Mouse (Mus musculus): ENCODE results near the gene Gm9837. TPM values are rescaled to one million over a fixed set of nuclear protein-coding genes. Genes with fewer than 3 reads are reported as not detected.

The Gm9837 gene
- total RNA-seq, 2 experiments from 2014 or later, result not detected

GRCm38 (mm10) chr11:53458996-53459395, 11.3 kb downstream of the Gm9837 start:
- intact Hi-C loops (cut with DNase I), result no loop called here
- DNase-seq, result no peak

DNA sequence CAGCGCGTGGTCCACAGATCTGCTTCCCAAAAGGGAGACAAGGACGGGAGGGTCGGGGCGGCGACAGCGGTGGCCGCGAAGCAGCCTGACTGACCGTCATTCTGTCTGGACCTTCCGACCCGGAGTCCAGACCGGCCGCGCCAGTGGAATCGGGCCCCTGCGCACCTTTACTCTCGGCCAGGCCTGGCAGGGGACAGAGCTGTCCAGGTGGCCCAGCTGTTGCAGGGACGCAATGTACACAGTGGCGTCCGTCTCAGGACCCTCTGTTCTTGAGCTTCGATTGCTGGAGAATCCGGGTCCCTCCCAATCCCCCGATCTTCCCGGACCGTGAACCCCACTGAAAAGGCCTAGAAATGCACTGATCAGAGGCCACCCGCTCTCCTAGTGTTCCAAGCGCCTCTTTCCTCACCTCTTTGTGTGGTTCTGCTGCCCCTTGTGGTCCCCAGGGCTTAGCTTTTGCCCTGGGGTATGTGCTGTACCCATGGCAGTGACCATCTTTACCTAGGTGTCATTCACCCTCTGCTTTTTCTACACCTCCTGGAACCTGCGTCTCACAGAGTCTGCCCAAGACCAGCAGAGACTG, 12.8 kb downstream of the Gm9837 start:
- intact Hi-C loops (cut with DNase I), result no loop called here
- DNase-seq, result no peak

DNA sequence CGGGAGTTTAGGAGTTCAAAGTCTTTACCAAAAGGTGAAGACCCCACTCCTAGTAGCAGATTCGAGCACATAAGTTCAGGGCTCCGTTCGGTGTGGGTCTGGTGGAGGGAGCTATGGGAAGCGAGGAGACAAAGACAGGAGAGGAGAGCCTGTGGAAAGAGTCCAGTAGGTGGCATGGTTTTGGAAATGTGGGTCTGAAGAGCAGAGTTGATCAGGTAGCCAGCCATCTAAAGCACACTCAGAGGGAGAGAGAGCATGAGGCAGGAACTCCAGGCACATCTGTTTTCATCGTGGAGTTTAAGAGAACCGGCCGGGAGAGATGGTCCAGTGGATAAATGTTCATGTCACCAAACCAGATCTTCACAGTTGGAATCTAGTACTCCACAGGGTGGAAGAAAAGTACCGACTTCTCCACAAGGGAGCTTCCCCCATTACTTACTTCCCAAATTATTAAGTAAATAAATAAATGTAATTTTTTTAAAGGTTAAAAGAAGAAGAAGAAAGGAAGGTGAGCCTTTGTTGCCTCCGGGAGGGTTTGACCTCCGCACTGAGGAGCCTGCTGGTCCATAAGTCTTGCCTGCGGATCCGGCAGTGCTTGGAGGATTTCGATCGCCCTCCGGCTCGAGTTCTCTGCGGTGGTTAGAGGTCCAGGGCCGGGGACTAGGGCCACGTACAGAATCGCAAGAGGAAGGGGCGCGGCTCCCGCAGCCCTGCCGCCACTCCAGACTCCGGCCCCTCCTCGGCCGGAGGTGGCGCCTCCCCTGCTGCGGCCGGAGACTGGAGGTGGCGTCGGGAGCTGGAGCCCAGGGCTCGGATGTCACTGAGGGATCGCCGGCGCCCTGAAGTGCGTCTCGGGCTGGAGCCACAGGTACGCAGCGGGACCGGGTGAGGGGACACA, 13.6 kb downstream of the Gm9837 start, which contains the start of the genes Gm10447 and Shroom1:
Gene Gm10447 (minus strand): TSS at position 637 of the 898 bp plus-strand sequence.
Gene Shroom1 (plus strand): TSS at position 732 of the 898 bp plus-strand sequence.
- intact Hi-C loops (cut with DNase I), result no loop called here
- DNase-seq, result peak; percentile 66

- intact Hi-C loops (cut with DNase I), result no loop called here
- DNase-seq, result no peak
These were observed 17.2 kb downstream of the Gm9837 start for GRCm38 (mm10) chr11:53453031-53453430.

DNA sequence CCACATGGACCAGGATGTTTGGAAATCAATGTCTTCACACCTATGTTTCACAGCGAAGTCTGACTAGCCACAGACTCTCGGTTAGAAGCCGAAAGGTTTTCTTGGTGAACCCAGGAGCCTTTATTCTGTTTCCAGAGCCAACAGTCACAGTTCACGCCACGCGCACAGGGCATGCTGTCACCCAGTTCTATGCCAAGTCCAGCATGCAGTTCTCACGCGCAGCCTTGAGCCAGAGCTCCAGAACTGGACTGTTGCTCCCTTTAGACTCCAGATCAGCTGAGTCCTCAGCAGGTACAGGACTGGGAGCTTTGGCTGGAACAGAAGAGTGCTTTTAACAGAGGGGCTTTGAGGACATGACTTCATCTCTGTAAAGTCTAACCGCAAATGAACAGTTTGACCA, 17.9 kb downstream of the Gm9837 start:
- no peak for DNase-seq
- intact Hi-C loops (cut with DNase I), result no loop called here

DNA sequence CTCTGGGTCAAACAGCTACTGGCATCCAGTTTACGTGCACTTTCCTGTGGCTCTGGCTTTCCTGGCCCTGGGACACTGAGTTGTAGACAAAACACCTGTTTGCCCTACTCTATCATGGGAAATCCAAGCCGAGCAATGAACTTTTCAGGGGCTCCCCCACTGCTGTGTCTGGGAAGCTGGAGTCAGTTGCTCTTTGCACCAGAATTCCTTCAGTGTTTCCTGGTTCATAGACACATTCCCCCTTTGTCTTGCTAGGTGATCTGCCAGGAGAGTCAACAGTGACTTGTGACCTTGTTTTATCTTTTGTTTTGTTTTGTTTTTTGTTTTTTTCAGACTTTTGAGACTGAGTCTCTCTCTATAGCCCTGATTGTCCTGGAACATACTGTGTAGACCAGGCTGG, 18.9 kb downstream of the Gm9837 start:
- intact Hi-C loops (cut with DNase I), result no loop called here

DNA sequence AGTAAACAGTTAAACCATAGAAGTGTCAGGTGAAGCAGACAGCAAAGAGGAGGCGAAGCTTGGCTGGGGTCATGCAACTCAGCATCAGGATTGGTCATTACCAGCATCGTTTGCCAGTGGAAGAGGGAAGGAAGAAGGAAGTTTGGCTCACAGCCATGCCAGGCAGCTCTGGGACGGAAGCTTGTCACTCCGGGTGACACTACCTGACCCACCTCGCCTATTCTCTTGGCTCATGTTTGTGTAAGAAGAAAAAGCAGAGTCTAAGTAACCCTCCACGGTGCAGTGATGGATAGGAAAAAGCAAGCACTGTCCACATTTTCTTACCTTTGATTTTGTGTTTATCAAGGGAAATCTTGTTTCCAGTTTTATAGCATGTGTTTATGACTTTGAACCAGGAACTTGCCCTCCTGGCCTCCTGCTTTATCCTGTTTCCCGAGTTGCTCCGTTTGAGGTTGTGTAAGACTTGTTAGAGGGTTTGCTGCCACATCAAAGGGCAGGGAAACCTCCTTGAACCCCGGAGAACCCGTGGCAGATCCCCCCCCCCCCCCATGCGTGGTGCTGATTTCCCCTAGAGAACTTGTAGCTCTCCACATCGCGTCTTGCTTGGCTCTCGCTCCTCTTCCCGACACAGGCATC, 20.1 kb downstream of the Gm9837 start:
- no peak for DNase-seq
- intact Hi-C loops (cut with DNase I), result no loop called here

More for the DNA sequence above, 18.9 kb downstream of the Gm9837 start:
- no peak for DNase-seq

- peak; percentile 68 to 72 for DNase-seq
- intact Hi-C loops (cut with DNase I), result no loop called here
These were observed 21.8 kb downstream of the Gm9837 start for GRCm38 (mm10) chr11:53448529-53448928.

- intact Hi-C loops (cut with DNase I), result no loop called here
- no peak for DNase-seq
These were observed 22.3 kb downstream of the Gm9837 start for GRCm38 (mm10) chr11:53447996-53448395.

- DNase-seq, result no peak
- intact Hi-C loops (cut with DNase I), result no loop called here
These were observed 24.1 kb downstream of the Gm9837 start for GRCm38 (mm10) chr11:53446183-53446582.

- intact Hi-C loops (cut with DNase I), result no loop called here
- DNase-seq, result no peak
These were observed 24.7 kb downstream of the Gm9837 start for GRCm38 (mm10) chr11:53445562-53445961.

DNA sequence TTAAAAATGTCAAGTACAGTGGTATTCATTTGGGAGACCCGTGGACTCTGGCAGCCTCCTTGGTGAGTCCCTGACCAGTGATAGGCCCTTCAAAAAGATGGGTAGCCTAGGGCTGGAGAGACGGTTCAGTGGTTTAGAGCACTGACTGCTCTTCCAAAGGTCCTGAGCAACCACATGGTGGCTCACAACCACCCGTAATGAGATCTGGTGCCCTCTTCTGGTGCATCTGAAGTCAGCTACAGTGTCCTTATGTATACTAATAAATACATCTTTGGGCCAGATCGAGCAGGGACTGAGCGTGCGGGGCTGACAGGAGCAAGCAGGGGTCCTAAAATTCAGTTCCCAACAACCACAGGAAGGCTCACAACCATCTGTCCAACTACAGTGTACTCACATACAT, 26.4 kb downstream of the Gm9837 start:
- intact Hi-C loops (cut with DNase I), result no loop called here

DNA sequence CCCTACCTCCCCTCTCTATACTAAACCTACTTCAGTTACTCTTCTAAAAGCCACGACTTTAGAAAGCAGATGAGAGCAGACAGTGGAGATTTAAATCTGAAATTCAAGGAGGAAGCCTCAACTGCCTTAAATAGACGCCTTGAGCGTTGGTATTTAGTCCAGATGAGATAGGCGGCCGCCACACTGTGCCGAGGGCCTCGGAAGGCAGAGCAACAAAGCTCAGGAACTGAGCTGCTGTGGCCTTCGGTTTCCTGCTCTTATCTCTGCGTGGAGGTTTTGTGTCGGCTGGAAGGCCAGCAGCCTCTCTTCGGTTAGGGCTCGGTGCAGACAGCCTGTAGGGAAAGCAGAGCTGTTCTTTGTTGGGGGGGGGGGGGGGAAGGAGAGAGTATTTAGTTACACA, 28.4 kb downstream of the Gm9837 start:
- no peak for DNase-seq
- intact Hi-C loops (cut with DNase I), result no loop called here

More for the DNA sequence above, 26.4 kb downstream of the Gm9837 start:
- DNase-seq, result peak in 1 of 2 experiments; percentile 32

GRCm38 (mm10) chr11:53436338-53436737, 33.9 kb downstream of the Gm9837 start:
- intact Hi-C loops (cut with DNase I), result no loop called here
- DNase-seq, result no peak

DNA sequence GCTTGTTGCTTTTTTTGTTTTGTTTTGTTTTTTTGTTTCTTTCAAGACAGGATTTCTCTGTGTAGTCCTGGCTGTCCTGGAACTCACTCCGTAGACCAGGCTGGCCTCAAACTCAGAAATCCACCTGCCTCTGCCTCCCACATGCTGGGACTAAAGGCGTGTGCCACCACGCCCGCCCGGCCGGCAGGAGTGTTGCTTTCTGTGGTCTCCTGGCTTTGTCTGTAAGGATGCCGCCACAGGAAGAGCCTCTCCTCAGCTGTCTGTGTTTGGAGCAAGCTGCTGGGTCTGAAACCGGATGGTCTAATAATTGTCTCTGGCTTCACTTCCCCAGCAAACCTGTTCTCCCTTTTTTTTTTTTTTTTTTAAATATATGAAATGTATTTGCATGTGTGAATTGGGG, 34.8 kb downstream of the Gm9837 start:
- intact Hi-C loops (cut with DNase I), result no loop called here
- no peak for DNase-seq

DNA sequence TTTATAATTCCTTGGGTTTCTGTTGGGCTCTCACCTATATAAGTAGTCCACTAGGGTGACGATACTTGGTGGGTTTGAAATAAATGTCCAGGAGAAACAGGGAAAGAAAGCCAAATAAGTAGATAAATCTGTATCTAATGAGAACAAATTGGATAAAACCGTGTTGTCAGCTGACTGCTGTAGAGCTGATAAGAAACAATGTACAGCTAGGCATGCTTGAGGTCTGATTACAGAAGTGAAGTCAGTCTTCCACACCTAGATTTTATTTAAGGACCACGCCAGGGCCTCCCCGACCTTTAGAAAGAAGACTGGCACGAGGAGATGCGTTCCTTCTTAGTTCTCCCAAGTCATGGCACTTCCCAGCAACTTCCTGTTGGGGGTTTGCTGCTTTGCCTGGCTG, 37.2 kb downstream of the Gm9837 start:
- no peak for DNase-seq

DNA sequence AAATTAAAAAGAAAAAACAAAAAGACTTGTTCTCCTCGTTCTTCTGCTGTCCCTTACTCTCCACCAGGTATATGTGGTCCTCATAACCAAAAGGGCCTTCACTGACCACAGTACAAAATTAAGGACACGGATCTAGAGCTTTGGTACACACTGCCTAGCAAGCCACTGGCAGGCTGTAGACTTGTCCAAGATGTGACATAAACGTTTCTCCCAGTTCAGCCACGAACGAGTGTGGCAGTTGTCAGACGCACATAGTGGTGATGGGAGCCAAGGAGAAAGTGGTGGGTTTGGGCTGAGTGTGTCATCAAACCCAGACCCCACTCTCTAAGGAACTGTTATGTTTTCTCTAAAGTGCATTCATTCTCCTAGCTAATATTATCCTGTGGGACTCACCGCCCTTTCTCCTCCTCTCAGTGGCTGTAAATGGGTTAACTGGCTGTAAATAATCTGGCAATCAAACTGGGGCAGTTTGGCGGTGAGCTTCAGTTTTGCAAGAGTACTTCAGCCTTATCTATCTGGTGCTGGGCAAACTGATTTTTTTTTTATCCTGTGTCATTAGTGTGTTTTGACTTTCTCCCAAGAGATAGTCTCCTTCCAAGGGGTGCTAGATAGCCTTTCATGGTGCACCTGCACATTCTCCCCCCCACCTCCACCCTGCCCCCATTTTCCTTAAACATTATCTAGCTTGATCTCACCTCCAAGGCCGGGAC, 38.8 kb downstream of the Gm9837 start:
- no peak for DNase-seq
- intact Hi-C loops (cut with DNase I), result loop anchor here (2.0 to 5.0 kb wide), 2 partner anchors 35 to 129 kb away; partner anchors contain the start of gene Hspa4

More for the DNA sequence above, 37.2 kb downstream of the Gm9837 start:
- intact Hi-C loops (cut with DNase I), result loop anchor here (2.0 to 5.0 kb wide), 2 partner anchors 34 to 131 kb away; partner anchors contain the start of gene Hspa4

GRCm38 (mm10) chr11:53430670-53431346, 39.5 kb downstream of the Gm9837 start, which contains the start of the genes Uqcrq and Gdf9:
Uqcrq (minus strand) TSS chr11:53430831.
Gdf9 (plus strand) TSS chr11:53431023.
- DNase-seq, result peak; percentile 96 to 97
- intact Hi-C loops (cut with DNase I), result loop anchor here (5.0 kb wide), 1 partner anchor 129 kb away; the partner anchor contains the start of gene Hspa4

DNA sequence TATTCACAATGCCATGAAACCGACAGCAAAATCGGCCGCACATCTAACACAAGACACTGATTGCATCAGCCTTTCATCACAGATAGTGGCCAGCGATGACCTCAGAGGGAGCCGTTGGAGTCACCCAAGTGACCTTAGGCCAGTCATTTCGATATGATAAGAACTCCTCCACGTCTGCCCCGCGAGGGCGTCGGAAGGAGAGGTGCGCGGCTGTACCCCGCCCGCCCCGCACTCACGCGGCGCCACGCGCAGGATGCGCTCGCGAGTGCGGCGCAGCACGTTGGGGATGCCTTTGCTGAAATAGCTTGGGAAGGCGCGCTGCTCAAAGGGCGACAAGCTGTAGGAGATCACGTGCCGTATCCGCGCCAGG, 40.0 kb downstream of the Gm9837 start:
- DNase-seq, result no peak
- intact Hi-C loops (cut with DNase I), result loop anchor here (5.0 kb wide), 1 partner anchor 128 kb away; the partner anchor contains the start of gene Hspa4

- intact Hi-C loops (cut with DNase I), result no loop called here
- DNase-seq, result no peak
These were observed 41.1 kb downstream of the Gm9837 start for GRCm38 (mm10) chr11:53429182-53429581.
